Mouse (Mus musculus) gastrocnemius, adult 2 months (tissue): ENCODE results near the gene Gpd1. TPM values are rescaled to one million over a fixed set of nuclear protein-coding genes. Genes with fewer than 3 reads are reported as not detected.
A peak's percentile ranks its signal among the peaks of the same experiment; 100 is the strongest.
"Not testable (repeated sequence)": the region's sequence is repeated elsewhere in the genome, so short reads cannot be mapped to it uniquely, and the experiment has no call there.

Source experiments
- DNase-seq: peaks from one replicate; pipeline ENCODE4 v3.0.0; 2022
- H3K27ac ChIP-seq: fragments of 200-600 bp; 2 replicates; pipeline ENCODE4 v1.8.1; 2022; ENCODE audit warnings: mild to moderate bottlenecking
- H3K4me3 ChIP-seq: fragments of 200-600 bp; 2 replicates; pipeline ENCODE4 v1.8.1; 2022; ENCODE audit warnings: mild to moderate bottlenecking, moderate library complexity
- CTCF ChIP-seq: fragments of 200-600 bp; IDR thresholded peaks from 2 replicates; pipeline ENCODE4 v1.8.1; 2022; ENCODE audit warnings: antibody characterized with exemption, mild to moderate bottlenecking, moderate library complexity
- intact Hi-C: fragments of 180-260 bp; cut with DNase I; formaldehyde crosslinking; loops from one replicate; pipeline ENCODE4 v1.15.1; 2025
- total RNA-seq, 2 experiments: library from RNA; stranded (reverse); gene quantifications; 2 replicates each; pipeline ENCODE4 v1.2.3; 2021

The Gpd1 gene
- total RNA-seq, 2 experiments from 2014 or later, result 381 to 575 TPM

DNA sequence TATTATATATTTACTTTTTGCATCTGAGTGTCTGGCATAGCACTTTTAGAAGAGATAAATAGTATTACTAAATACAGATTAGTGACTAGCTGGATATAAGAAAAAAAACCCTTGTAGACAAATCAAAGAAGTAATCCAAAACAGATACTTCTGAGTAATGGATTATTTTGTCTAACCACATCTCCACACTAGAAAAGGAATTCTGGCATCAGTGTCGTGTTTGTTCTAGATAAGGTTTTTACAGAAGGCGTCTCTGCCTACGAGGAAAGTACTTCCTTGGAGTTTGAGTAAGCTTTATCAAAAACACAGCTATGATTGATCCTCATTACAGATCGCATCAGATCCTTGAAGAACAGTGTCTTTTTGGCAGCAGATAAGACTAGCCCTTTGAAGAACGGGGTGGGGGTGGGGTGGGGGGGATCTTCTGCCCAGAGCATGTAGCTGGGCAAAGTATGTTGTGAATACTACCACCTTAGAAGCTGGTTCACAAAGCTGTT is 53.7 kb downstream of the Gpd1 start:
- TF ChIP-seq CTCF, result no peak
- peak overlapping the region; percentile 91 for H3K27ac ChIP-seq
- H3K4me3 ChIP-seq, result peak overlapping the region; percentile 92
- intact Hi-C loops, result loop anchor here (10.0 kb wide), 1 partner anchor 176 kb away; the partner anchor contains the start of gene Aqp5
- no peak for DNase-seq

DNA sequence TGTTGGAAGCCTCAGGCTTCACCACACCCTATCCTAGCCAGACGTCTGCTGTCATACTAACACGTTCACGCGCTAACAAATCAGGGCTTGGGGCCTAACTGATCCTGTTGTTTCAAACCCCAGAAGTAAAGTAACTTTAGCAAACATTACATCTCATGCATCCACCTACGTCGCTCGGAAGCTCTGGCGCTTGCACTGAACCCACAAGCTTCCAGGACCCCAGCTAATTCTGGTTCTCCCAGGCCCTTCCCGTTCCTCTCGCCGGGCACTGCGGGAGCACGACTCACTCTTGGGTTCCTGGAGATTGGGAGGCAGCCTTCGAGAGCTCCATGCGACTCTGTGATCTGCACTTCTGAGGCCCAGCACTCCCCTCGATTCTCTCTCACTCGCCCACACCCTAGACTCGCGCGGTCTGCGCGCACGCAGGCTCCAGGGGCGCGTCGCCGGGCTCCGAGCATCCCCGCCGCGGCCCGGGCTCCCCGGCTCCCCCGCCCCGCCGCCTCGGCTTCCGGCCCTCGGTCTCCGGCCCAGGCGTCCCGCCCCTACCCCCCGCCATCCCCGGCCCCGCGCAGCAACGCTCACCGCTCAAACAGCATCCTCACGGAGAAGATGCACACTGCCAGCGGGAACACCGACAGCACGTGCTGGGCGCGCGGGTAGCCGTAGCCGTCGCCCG is 54.4 kb downstream of the Gpd1 start:
- peak overlapping the region; percentile 92 for H3K4me3 ChIP-seq
- H3K27ac ChIP-seq, result peak overlapping the region; percentile 91
- DNase-seq, result no peak
- intact Hi-C loops, result loop anchor here (10.0 kb wide), 1 partner anchor 177 kb away; the partner anchor contains the start of gene Aqp5
- no peak for TF ChIP-seq CTCF

DNA sequence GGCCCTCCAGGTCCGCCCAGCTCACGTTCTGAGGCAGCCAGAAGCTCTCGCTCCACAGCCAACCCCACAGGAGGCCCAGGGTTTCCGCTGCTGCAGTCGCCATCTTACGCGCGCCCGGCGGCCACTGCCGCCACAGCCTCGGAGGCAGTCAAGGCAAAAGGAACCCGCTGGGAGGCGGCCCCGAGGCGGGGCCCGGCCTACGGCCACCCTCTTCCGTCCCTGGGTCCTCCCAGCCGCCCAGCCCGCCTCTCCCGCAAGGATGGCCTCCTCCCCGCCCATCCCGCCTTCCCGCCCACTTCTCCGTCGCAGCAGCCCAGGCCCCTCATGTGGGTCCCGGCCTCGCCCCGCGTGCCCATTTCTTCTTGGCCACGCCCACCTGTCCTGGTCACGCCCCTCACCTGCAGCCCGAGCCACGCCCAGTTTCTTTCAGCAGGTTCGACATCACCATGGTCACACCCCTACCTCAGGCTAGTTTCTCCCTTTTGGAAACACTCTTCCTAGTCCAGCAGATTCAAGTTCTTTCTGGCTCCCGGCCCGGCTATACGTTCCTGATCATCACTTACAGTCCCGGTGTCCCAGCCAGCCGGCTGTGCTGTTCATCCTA is 55.1 kb downstream of the Gpd1 start:
- peak; percentile 93 for DNase-seq
- Histone ChIP-seq H3K4me3 (peak overlapping the region; percentile 92), H3K27ac (peak overlapping the region; percentile 91)
- intact Hi-C loops, result loop anchor here (10.0 kb wide), 1 partner anchor 178 kb away; the partner anchor contains the start of gene Aqp5
- peak; percentile 32 for TF ChIP-seq CTCF

DNA sequence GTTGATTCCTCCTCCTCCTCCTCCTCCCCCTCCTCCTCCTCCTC is 55.4 kb downstream of the Gpd1 start, which contains the start of gene Cers5:
TSS of gene Cers5 (minus strand) at position 5 of the 44 bp plus-strand sequence.
- not testable (repeated sequence) for DNase-seq
- H3K27ac ChIP-seq, result peak within 1 kb of the TSS; percentile 91
- H3K4me3 ChIP-seq, result peak within 1 kb of the TSS; percentile 92
- intact Hi-C loops, result loop anchor here (10.0 kb wide), 1 partner anchor 178 kb away; the partner anchor contains the start of gene Aqp5

DNA sequence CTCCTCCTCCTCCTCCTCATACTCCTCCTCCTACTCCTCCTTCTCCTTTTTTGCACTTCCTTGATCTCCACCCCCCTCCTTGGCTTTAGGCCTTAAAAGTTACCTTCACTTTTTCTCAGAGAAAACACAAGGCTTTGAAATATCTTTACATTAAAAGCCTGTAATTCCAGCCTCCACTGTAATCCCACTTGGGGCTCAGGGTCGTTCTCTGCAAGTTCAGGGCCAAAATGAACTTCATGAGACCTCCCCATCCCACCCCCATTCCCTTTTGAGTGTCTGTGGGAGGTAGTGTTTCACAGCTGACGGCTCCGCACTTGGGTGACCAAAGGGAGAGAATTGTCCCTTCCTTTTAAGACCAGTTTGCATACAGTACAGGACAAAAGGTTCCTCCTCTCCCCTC is 55.6 kb downstream of the Gpd1 start:
- Histone ChIP-seq H3K27ac (peak overlapping the region; percentile 7; the same call in 1 of the 2 replicates), H3K4me3 (no peak overlapping the region)
- TF ChIP-seq CTCF, result no peak
- intact Hi-C loops, result loop anchor here (10.0 kb wide), 1 partner anchor 178 kb away; the partner anchor contains the start of gene Aqp5
- DNase-seq, result no peak

Other genes starting within 250 kb of the Gpd1 start
- gene Bcdin3d, start 242.8 kb upstream of the Gpd1 start, total RNA-seq, result 1 to 10 TPM; 4.3 to 4.5 TPM
- under 1 TPM in 1 of 2 experiments, not detected in 1; 0.75 TPM for gene Faim2, start 189.3 kb upstream of the Gpd1 start, total RNA-seq
- not detected for gene Aqp2, start 138.5 kb upstream of the Gpd1 start, total RNA-seq
- not detected for gene Aqp5, start 126.7 kb upstream of the Gpd1 start, total RNA-seq
- gene Aqp6, start 116.1 kb upstream of the Gpd1 start, total RNA-seq, result not detected
- gene Racgap1, start 65.9 kb upstream of the Gpd1 start, total RNA-seq, result under 1 TPM; 0.89 to 0.94 TPM
- under 1 TPM in 1 of 2 experiments, not detected in 1; 0.31 TPM for gene Asic1, start 47.1 kb upstream of the Gpd1 start, total RNA-seq
- gene Smarcd1, start 15.4 kb upstream of the Gpd1 start, total RNA-seq, result 1 to 10 TPM; 6.9 to 7.2 TPM
- 1 to 10 TPM in 1 of 2 experiments, not detected in 1; 1.0 TPM for gene Gm17349, start 12.0 kb upstream of the Gpd1 start, total RNA-seq
- 100 to 1,000 TPM; 145 to 166 TPM for gene Cox14, start 8.1 kb downstream of the Gpd1 start, total RNA-seq
- 1 to 10 TPM; 4.6 to 5.4 TPM for gene Cers5, start 55.4 kb downstream of the Gpd1 start, total RNA-seq
- gene Lima1, start 157.9 kb downstream of the Gpd1 start, total RNA-seq, result 1 to 10 TPM; 7.9 to 9.8 TPM
- gene Fam186a, start 249.5 kb downstream of the Gpd1 start, total RNA-seq, result under 1 TPM; 0.05 to 0.11 TPM